Mouse (Mus musculus): ENCODE measurements around the gene Cmtm3.

DNA sequence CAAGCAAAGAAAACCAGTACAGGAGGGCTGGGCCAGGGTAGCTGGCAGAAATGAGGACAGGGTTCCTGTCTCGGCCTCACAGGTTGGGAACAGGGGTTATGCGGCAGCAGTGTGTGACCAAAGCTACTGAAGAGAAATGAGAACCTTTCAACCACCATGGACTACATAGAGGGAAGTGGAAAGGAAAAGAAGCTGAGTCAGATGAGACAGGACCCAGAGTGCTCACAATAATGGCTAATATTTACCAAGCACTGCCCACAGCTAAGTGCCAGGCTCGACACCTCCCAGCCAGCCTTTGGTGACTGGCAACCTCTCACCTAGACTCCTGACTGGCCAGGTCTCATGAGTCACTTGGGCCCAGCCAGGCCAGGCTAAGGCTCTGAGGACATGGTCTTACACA lies 44.8 kb downstream of the Cmtm3 start:
- no peak for TF ChIP-seq CTCF (IDR thresholded peaks at IDR 0.05; ENCODE audit: extremely low read depth, insufficient read depth, low read length)
- no peak for TF ChIP-seq POLR2A (IDR thresholded peaks at IDR 0.05; ENCODE audit: extremely low read depth, insufficient read depth, low read length)

Measured in cortical plate, adult 2 months (tissue).